Mouse (Mus musculus) intestine, embryonic 16.5 days (tissue): ENCODE data around the gene Disc1. TPM values are rescaled to one million over a fixed set of nuclear protein-coding genes. Genes with fewer than 3 reads are reported as not detected.

ENCODE experiments used
- ATAC-seq: fragments of 200-750 bp; cut with Nextera tagmentation; 2 replicates; pipeline ENCODE4 v1.8.0; 2017; ENCODE audit warnings: moderate TSS enrichment, moderate library complexity
- H3K27ac ChIP-seq: fragments of 300-500 bp; sonication (generic); 2 replicates; pipeline ENCODE4 v1.5.1; 2014; ENCODE audit warnings: mild to moderate bottlenecking, low read length
- H3K27me3 ChIP-seq: fragments of 300-500 bp; sonication (generic); replicated peaks from 2 replicates; pipeline ENCODE4 v1.6.1; 2014; ENCODE audit warnings: low read length, control low read depth, mixed read lengths; ENCODE audit not compliant: control insufficient read depth, insufficient read depth
- H3K36me3 ChIP-seq: fragments of 300-500 bp; sonication (generic); 2 replicates; pipeline ENCODE4 v1.6.1; 2014; ENCODE audit warnings: low read length, control low read depth; ENCODE audit not compliant: control insufficient read depth, insufficient read depth
- H3K4me1 ChIP-seq: fragments of 300-500 bp; sonication (generic); 2 replicates; pipeline ENCODE4 v1.6.1; 2014; ENCODE audit warnings: low read length, control low read depth, mixed read lengths; ENCODE audit not compliant: control insufficient read depth, insufficient read depth
- H3K4me2 ChIP-seq: fragments of 300-500 bp; sonication (generic); 2 replicates; pipeline ENCODE4 v1.6.1; 2014; ENCODE audit warnings: low read depth, low read length, control low read depth
- H3K4me3 ChIP-seq: fragments of 300-500 bp; sonication (generic); 2 replicates; pipeline ENCODE4 v1.5.1; 2014; ENCODE audit warnings: mild to moderate bottlenecking, low read length
- H3K9ac ChIP-seq: fragments of 300-500 bp; sonication (generic); 2 replicates; pipeline ENCODE4 v1.6.1; 2014; ENCODE audit warnings: low read depth, low read length
- H3K9me3 ChIP-seq: fragments of 300-500 bp; sonication (generic); 2 replicates; pipeline ENCODE4 v1.6.1; 2016; ENCODE audit warnings: low read length, control low read depth; ENCODE audit not compliant: control insufficient read depth
- WGBS: fragments of 180-500 bp; shearing (Covaris S2); extraction: QIAGEN DNeasy Blood & Tissue Kit; methylation state at CpG from one replicate; pipeline ENCODE4 v1.1.7; 2014; 5-methylcytosine and 5-hydroxymethylcytosine counted together
- polyA plus RNA-seq: library from polyadenylated mRNA; unstranded; fragments of >200 nt; fragmentation: Nextera tagmentation; extraction: Ambion mirVana; gene quantifications from 2 replicates; pipeline ENCODE4 v1.2.1, GENCODE M21; 2015

The Disc1 gene
- polyA plus RNA-seq, 1 experiment from 2014 or later: 1.7 TPM

GRCm38 (mm10) chr8:125040587-125041375 is 13.2 kb upstream of the Disc1 start:
- no peaks in the 10 kb centered on the region for H3K4me1 ChIP-seq
- peaks cover 7% of the 10 kb centered on the region; the same call in 1 of the 2 replicates for H3K36me3 ChIP-seq
- WGBS: 62% methylated on average over 15 of the region's 15 CpGs
- no peak overlapping the region for H3K4me3 ChIP-seq
- no peaks in the 10 kb centered on the region; the same call in 1 of the 2 replicates for H3K9me3 ChIP-seq
- H3K4me2 ChIP-seq: no peak overlapping the region
- H3K27ac ChIP-seq: no peak overlapping the region
- no peak for ATAC-seq
- H3K9ac ChIP-seq: no peak overlapping the region
- H3K27me3 ChIP-seq: no peaks in the 10 kb centered on the region

GRCm38 (mm10) chr8:125041496-125041895 is 12.5 kb upstream of the Disc1 start:
- 56% methylated on average over 2 of the region's 2 CpGs for WGBS
- H3K27me3 ChIP-seq: no peaks in the 10 kb centered on the region
- peaks cover 7% of the 10 kb centered on the region; the same call in 1 of the 2 replicates for H3K36me3 ChIP-seq

GRCm38 (mm10) chr8:125043394-125043793 is 10.6 kb upstream of the Disc1 start:
- Histone ChIP-seq H3K36me3 (peaks cover 5% of the 10 kb centered on the region; the same call in 1 of the 2 replicates), H3K4me1 (no peaks in the 10 kb centered on the region), H3K27ac (no peak overlapping the region), H3K4me3 (no peak overlapping the region), H3K4me2 (no peak overlapping the region), H3K27me3 (no peaks in the 10 kb centered on the region), H3K9me3 (no peaks in the 10 kb centered on the region; the same call in 1 of the 2 replicates), H3K9ac (no peak overlapping the region)
- WGBS: 76% methylated on average over 7 of the region's 7 CpGs
- ATAC-seq: no peak

More at GRCm38 (mm10) chr8:125041496-125041895, 12.5 kb upstream of the Disc1 start:
- no peaks in the 10 kb centered on the region; the same call in 1 of the 2 replicates for H3K9me3 ChIP-seq
- H3K27ac ChIP-seq: no peak overlapping the region
- H3K9ac ChIP-seq: no peak overlapping the region
- no peak overlapping the region for H3K4me2 ChIP-seq
- no peak for ATAC-seq
- H3K4me3 ChIP-seq: no peak overlapping the region
- no peaks in the 10 kb centered on the region for H3K4me1 ChIP-seq

DNA sequence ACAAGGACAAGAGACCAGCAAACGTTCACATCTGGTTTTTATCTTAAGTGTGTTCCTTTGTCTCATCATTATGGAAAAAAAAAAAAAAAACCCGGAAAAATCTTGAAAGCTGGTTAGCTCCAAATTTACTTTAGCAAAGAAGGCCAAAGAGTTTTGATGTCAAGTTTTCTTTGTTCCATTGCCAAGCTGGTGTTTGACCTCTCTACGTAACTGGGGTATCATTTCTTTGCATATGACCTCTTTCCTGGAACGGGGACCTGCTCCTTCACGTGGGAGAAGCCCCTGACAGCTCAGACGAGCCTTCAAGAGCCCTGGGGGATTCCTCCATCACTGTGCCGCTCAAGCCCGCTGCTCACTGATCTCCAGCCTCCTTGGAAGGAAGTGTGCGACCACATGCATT is 10.1 kb upstream of the Disc1 start:
- ATAC-seq: no peak
- Histone ChIP-seq H3K4me3 (no peak overlapping the region), H3K9me3 (no peaks in the 10 kb centered on the region; the same call in 1 of the 2 replicates), H3K27me3 (no peaks in the 10 kb centered on the region), H3K4me2 (no peak overlapping the region), H3K36me3 (peaks cover 2% of the 10 kb centered on the region; the same call in 1 of the 2 replicates), H3K4me1 (no peaks in the 10 kb centered on the region), H3K9ac (no peak overlapping the region), H3K27ac (no peak overlapping the region)
- 41% methylated on average over 9 of the region's 9 CpGs for WGBS

DNA sequence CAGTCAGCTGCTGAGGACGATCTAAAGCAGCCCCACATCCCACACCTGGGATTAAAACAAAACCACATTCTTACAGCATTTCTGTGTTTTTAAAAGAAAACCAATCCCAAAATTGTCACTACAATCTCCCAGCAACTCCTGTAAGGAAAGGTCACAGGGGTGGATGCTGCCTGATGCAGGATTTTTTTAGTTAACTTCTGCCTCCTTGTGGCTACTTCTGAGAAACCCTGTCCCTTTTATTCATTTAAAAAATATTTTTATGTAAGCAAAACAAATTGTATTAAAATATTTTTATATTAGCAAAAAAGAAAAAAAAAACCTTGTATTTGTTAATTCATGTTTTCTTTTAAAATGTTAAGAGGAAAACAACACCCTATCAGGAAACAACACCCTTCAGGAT is 8.2 kb upstream of the Disc1 start:
- Histone ChIP-seq H3K9ac (no peak overlapping the region), H3K4me1 (no peaks in the 10 kb centered on the region), H3K4me3 (no peak overlapping the region), H3K36me3 (no peaks in the 10 kb centered on the region), H3K9me3 (no peaks in the 10 kb centered on the region; the same call in 1 of the 2 replicates), H3K4me2 (no peak overlapping the region), H3K27me3 (no peaks in the 10 kb centered on the region), H3K27ac (no peak overlapping the region)
- WGBS: 92% methylated on average over 1 of the region's 1 CpGs
- ATAC-seq: no peak

DNA sequence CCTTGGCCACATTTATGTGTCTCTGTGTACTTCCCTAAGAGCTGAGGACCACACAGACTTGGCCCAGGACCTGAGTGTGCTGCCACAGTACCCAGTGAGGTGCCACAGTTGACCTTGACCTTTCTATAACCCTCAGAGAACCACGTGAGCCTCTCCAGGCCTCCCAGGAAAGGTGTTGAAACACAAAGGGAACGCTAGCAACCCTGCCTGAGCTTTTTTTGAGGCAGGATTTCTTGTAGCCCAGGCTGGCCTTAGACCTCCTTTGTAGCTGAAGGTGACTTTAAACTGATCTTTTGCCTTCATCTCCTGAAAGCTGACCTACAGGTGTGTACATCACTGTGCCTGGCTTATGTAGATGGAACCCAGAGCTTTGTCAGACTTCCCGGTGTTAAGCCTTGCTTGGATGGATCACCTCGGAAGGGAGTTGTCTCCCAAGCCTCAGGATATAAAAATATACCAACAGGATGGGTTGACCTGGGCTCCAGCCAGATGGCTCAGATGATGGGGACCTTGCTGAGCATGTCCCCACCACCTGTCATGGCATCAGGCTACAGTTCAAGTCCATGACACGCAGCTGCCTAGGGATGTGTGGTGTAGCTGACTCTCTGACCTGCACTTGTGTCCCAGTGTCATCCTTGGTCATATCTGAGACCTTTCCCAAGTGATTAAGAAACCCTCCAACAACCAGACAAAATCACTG is 4.8 kb upstream of the Disc1 start:
- WGBS: 60% methylated on average over 5 of the region's 5 CpGs
- Histone ChIP-seq H3K9ac (no peak overlapping the region), H3K4me1 (peaks cover 6% of the 10 kb centered on the region), H3K27me3 (peaks cover 8% of the 10 kb centered on the region; the same call in 1 of the 2 replicates), H3K9me3 (peaks cover 3% of the 10 kb centered on the region; the same call in 1 of the 2 replicates), H3K27ac (no peak overlapping the region), H3K4me2 (no peak overlapping the region), H3K36me3 (no peaks in the 10 kb centered on the region), H3K4me3 (no peak overlapping the region)
- no peak for ATAC-seq

GRCm38 (mm10) chr8:125049826-125050225 is 4.2 kb upstream of the Disc1 start:
- ATAC-seq: no peak
- H3K9ac ChIP-seq: no peak overlapping the region
- no peak overlapping the region for H3K4me2 ChIP-seq
- H3K27me3 ChIP-seq: peaks cover 12% of the 10 kb centered on the region; the same call in 1 of the 2 replicates
- no peak overlapping the region for H3K4me3 ChIP-seq
- H3K27ac ChIP-seq: no peak overlapping the region
- H3K9me3 ChIP-seq: peaks cover 3% of the 10 kb centered on the region; the same call in 1 of the 2 replicates
- peaks cover 6% of the 10 kb centered on the region for H3K4me1 ChIP-seq
- no peaks in the 10 kb centered on the region for H3K36me3 ChIP-seq
- WGBS: 56% methylated on average over 6 of the region's 6 CpGs

DNA sequence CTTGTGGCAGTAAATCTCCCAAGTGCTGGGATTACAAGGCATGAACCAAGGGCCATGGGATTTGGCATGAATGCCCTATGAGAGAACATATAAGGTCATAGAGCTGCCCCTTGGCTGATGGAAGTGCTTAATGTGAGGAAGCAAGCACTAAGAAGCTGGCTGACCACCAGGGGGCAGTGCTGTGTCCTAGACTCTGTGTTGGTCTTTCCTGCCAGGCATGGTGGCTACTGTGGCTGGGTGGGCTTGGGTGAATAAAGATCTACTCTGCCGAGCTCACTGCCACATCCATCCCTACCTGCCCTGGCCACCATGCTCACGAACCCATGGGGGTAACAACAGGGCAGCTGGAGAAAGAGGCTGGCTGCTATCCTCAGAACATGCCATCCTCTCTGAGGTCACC is 2.0 kb upstream of the Disc1 start:
- H3K9ac ChIP-seq: no peak overlapping the region
- no peak overlapping the region for H3K27ac ChIP-seq
- no peak for ATAC-seq
- no peak overlapping the region for H3K4me2 ChIP-seq
- 0 out of 2 replicates have a peak, but pooled peaks cover 3% of the 10 kb centered on the region for H3K9me3 ChIP-seq
- H3K27me3 ChIP-seq: peaks cover 15% of the 10 kb centered on the region
- no peak overlapping the region for H3K4me3 ChIP-seq
- WGBS: 37% methylated on average over 2 of the region's 2 CpGs
- no peaks in the 10 kb centered on the region for H3K36me3 ChIP-seq
- H3K4me1 ChIP-seq: peaks cover 6% of the 10 kb centered on the region

DNA sequence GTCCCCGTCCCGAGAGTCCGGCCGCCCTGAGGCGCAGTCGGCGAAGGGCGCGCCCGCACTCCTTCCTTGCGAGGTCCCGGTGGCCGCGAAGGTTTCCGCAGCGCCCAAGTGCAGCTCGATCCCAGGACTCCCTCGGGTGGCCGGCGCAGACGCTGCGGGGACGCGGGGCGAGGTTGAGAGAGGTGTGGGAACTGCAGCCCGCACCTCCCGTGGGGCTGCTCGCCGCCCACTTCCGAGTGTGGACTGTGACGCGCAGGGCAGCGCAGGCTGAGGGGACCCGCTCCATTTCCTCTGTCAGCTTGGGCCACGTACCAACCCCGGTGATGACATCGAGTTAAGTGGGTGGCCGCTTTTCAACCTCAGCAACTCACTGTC is 428 bp downstream of the Disc1 start:
- H3K9ac ChIP-seq: peak overlapping the region; percentile 84
- peaks cover 15% of the 10 kb centered on the region for H3K27me3 ChIP-seq
- H3K36me3 ChIP-seq: no peaks in the 10 kb centered on the region
- ATAC-seq: peak; percentile 64
- peak overlapping the region; percentile 61 for H3K27ac ChIP-seq
- under 1% methylated on average over 38 of the region's 38 CpGs for WGBS
- H3K4me3 ChIP-seq: peak overlapping the region; percentile 74
- H3K4me1 ChIP-seq: peaks cover 6% of the 10 kb centered on the region
- H3K9me3 ChIP-seq: 0 out of 2 replicates have a peak, but pooled peaks cover 3% of the 10 kb centered on the region
- peak overlapping the region; percentile 96 for H3K4me2 ChIP-seq
